Mouse (Mus musculus) fat pad, adult 2 months (tissue): ENCODE measurements around the gene Clnk.
"Not testable (repeated sequence)": the region's sequence is repeated elsewhere in the genome, so short reads cannot be mapped to it uniquely, and the experiment has no call there.

Source experiments
- DNase-seq: peaks from one replicate; pipeline ENCODE4 v3.0.0-alpha.2; 2011; ENCODE audit warnings: low read depth, low spot score; ENCODE audit errors: extremely low read depth

Gene Clnk

DNA sequence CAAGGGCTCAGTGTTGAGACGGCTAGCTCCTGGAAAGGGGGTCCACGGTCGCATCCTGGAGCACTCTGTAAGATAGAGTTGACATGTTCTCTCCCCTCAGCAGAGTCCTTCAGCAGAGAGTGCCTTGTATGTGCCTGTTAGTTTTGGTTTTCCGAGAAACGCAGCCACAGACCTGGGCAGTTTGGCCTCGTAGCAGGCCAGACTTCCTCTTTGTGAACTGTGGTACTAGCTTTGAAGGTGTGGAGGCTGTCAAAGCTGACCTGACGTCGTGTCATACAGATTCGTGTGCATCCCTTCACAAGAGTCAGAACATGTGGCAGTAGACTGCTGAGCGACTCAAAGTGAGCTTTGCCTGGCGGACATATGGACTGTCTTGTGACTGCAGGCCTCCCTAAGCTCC lies at the start of gene Clnk:
Gene Clnk (minus strand): TSS at position 191 of the 400 bp plus-strand sequence.
- DNase-seq, result no peak

DNA sequence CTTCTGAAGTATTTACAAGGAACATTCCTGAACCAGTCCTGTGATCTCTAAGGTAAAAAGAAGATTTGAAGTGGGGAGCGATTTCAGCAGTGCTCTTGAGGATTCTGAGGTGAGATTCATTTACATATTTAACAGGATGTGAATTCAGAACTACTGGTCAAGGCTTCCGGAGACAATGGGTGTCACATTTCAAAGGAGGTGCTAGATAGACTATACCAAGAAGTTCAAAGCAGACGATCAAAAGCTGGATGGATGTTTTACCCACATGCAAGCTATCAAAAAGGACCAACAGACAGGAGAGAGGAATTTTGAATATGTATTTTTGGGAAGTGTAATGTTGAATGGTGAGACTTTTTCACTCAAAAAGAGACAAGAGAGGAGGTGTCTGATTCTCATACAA lies 28.7 kb upstream of the Clnk start:
- no peak for DNase-seq

DNA sequence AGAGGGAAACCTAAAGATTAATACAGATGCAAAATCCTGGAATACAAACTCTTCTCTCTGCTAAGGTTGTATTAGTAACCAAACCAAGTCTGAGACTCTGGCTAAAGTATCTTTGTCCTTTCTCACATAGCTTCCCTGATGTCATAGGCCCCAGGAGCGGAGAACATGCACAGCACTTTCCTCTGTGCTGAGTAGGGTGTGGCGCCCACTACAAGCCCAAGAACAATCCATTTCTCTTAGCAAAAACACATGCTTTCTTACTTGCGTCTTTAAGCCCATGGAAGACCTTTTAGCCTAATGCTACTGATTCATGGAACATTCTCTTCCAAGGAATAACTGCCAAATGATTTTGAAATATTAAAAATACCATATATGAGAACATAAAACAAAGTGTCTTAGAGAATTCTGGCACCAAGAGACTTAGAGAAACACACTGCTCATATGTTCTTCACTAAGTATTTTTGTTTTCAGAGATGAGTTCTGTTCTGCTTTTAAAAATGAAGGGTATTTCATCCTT lies 28.0 kb upstream of the Clnk start:
- no peak for DNase-seq

DNA sequence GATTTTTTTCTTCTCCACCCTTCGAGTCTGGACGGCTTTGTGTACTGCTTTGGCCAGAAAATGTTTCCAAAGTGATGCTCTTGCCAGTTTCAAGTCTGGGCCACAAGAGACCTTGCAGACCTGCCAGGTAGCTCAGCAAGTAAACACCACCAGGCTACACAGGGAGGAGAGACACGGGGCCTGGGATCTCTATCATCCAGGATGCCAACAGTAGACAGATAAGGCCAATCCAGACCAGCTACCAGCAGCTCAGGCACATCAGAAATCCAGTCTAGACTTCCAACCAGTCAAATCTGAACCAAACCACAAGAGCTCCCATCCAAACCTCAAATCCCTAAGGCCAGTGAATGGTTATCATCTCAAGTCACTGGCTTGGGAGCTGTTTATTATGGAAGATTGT lies 26.3 kb upstream of the Clnk start:
- DNase-seq, result no peak

DNA sequence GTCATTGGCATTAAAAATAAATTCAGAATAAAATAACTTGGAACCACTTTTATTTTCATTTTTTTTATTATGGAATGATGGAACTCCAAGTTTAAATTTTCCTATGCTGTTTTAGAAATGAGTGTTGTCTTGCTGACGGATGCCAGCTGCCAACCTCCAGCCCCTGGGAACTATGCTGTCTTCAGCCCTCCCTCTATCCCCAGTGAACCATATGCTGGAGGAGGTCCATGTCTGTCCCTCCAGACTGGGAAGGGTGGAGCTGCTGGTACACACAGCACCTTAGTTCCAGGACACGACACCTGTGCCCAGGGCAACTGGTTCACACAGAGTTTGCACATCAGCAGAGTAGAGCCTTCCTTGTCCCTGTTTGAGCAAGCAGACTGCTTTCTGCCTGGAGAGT lies 22.4 kb upstream of the Clnk start:
- DNase-seq, result no peak

DNA sequence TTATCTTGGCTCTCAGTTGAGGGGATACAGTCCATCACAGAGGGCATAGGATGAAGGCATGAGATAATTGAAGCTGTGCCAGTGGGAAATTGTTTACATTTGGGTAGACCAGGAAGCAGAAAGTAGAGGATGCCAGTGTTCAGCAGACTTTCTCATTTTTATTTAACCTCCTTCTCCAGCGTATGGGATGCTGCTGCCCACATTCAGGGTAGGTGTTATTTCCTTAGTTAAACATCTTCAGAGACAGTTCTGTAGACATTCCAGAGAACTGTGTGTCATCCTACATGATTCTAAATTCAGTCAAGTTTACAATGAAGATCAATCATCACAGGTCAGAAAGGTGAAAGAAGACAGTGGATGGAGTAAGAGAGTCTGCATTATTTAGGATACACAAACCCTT lies 12.0 kb upstream of the Clnk start:
- no peak for DNase-seq

DNA sequence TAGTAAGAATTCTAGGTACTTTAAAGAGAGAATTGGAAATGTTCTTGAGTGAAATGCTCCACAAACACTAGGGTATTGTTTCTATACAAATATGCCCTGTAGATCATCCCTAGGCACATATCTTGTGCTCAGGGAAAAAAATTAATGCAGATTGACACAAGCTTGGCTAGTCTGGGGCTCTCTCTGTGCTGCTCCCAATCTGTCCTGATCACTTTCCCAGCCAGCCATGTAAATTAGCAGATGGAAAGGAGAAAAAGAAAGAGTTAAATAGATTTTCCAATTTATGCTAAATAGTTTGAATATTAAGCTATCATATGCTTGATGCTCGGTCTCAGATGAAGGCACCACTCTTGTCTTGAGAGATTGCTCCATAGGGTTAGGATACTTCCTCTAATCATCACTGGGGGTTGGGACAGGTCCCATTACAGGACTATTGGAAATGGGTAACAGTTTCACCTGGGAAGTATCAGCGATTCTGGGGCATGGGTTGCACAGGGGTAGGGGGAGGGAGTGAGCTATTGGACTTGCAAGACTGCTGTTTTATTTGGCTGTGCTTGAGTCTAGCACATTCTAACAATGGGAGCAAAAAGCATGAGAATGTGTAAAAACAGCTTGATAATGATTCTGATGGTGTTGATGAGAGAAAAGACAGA lies 10.1 kb upstream of the Clnk start:
- no peak for DNase-seq

DNA sequence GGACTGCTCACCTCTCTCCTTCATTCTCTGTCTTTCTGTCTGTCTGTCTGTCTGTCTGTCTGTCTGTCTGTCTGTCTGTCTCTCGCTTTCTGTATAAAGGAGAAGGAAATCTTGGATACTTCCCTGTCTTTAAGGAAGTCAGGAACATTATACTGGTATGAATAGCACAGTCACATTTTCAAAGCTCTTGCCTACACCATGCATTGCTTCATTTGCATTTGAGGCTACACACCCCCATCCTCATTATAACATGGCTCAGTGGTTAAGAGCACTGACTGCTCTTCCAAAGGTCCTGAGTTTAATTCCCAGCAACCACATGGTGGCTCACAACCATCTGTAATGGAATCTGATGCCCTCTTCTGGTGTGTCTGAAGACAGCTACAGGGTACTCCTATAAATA lies 6.0 kb upstream of the Clnk start:
- not testable (repeated sequence) for DNase-seq

DNA sequence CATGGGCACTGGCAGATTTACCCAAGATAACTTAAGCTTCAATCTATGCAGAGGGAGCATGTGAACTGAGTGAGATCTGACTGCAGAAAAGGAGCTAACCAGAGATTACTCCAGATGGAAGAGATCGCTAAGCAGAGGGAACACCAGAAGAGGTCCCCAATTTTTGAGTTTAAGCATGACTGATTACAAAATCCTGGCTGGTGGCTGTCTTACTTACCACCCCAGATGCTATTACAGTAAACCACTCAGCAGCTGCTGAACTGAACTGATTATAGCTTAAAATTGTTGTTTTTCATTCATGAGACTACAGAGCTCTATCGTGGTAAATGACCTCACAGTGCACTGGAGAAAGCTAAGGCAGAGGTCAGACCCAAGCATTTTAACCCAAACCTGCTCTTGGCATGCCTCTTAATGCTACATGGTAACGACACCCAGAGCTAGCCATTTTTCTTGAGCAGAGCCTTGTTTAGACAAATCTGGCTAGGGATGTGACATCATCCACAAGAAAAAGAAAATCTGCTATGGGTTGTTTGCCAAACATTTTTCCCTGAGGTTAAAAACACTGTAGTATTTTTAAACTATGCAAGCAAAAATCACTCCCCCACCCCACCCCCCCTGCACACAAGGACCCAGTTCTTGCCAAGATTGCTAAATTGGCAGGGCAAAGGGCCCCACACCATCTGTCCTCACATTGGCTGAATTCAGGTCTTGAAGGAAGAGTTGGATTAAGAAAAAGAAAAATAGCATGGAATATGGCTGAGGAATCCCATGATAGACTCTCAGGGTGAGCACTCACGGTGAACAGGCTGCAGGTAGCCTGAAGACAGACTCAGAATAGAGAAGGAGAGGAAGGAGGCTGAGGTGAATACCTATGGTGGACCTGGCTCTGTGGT lies 5.4 kb upstream of the Clnk start:
- DNase-seq, result no peak

DNA sequence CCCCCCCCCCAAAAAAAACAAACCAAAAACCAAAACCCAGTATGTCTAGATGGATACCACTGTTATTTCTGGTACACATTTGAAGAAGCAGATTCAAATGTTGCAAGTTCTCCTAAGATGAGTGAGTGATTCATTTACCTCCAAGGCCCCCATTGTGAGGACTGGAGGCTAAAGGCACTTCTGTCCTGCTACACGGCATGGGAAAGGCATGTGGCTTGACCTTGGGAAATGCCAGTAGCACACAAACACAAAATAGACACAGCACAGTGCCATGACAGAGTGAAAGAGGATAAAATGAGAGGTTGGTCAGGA lies 4.8 kb upstream of the Clnk start:
- no peak for DNase-seq

DNA sequence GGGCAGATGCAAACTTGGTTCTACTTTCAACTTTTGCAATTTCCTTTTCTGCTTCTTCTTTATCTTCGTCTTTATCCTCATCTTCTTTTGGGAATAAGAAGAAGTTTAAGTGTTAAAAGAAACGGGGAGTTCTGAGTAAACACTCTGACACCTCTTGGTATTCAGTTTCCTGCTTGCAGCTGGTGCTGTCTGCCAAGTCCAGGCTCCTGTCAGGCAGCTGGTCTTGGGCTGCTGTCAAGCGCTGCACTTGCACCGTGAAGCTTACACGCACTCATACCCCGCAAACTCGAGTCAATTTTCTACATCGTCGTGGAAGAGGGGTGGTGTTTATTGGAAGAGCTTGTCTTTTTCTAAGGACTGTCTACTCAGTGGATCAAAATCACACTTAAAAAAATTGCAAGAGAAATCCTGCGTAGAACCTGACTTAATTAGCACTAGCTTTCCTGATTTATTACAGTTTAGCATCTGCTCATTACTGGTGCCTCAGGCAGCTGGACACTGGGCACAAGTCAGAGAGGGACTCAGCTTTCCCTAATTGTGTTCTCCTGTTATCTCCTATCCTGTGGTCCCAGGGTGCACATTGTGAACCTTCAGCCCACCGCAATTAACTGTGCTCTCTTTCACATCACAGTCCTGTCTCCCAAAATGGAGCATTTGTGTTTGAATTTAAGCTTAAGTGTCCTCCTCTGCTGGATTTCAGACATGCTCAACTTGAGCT lies 3.5 kb upstream of the Clnk start:
- no peak for DNase-seq

DNA sequence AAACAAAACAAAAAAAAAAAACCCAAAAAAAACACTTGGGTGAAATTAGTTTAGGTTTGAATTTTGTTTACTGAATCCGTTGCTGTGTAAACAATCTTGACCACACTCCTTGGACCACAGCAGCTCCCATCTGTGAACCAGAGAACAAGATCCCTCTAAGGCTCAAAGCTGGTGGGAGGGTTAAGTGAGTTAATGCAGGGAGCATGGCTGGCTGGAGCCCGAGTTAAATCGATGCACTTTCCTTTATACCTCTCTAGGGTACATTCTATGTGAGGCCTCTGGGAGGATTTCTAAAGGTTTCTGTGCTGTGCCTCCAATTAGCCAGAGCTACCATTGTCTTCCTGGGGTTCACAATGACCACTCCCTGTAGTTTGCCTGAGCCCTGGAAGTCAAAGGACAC lies 1.2 kb downstream of the Clnk start:
- DNase-seq, result no peak

DNA sequence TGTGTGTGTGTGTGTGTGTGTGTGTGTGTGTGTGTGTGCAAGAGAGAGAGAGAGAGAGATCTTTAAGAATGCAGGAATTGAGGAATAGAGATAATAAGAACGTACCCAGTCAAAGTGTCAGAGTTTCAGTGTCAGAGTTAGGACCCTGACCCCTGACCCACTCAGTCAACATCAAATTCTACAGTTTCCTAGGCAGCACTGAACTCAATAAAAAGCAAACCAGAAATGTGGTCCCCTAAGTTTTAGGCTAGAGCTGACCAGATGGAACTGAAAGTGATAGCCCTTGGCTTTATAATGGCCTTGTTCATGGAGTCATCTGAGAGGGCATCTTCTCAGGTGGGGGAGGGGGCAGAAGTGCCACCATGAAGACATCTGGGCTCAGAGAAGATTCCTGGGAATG lies 1.7 kb downstream of the Clnk start:
- DNase-seq, result no peak

DNA sequence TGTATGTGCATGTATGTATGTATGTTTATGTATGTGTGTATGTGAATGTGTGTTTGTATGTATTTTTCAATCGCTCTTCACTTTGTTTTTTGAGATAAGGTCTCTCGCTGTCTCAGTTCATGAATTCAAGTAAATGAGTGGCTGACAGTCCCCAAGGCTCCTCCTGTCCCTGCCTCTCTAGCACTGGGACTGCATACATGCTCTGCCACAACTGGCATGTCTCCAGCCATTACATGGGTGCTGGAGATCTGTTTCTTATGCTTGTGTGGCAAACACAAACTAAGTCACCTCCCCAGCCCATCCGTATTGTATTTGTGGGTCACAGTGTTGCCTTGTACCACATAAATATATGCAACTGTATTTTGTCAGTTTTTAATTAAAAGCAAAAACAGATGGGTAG lies 3.7 kb downstream of the Clnk start:
- DNase-seq, result no peak

DNA sequence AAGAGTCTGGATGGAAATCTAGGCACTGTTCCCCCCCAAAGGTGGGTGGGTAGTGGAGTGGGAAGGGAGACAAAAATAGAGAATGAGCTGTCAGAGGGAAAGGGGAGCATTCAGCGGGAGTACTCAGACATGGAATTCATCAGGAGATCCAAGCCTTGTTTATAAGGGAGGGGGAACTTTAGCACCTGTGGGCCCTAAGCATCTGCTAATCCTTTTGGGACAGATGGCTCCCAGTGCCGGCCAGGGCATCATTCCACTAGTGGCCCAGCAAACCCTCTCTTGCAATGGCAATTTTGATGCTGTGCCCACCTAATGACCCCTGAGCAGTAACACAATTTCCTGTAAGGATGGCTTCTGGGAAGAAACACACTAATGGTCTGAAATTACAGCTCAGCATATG lies 5.0 kb downstream of the Clnk start:
- DNase-seq, result no peak

DNA sequence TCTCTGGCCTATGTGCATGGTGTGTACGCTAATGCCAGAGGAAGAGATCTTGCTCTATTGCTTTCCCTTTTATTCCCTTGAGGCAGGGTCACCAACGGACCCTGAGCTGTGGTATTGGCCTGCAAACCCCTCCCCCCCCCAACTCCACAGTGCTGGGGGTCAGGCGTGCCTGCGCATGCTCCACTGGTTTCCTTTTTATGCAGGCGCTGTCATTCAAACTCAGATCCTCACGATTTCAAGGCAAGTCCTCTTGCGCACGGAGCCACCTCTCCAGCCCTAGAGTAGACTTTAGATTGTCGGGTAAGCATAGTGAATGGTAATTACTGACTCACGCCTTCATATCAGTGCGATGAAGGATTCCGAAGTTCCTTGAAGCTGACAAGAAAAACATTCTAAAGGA lies 6.1 kb downstream of the Clnk start:
- no peak for DNase-seq

DNA sequence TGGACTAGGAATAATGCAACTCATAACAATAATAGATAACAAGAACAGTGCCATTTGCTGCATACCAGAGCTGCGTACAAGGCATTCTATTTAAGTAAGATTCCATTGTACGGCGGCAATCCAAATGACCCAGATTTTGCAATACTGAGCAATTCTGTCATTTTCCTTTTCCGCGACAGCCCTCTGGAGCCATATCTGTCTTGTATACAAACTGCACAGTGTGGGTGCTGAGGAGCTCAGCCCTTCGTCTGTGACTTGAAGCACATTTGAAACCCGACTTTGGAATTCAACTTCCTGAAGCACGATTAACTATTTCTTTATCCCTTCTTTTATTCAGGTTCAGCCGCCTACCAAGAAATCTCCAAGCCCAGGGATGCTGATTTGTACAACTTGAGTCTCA lies 6.6 kb downstream of the Clnk start:
- no peak for DNase-seq

DNA sequence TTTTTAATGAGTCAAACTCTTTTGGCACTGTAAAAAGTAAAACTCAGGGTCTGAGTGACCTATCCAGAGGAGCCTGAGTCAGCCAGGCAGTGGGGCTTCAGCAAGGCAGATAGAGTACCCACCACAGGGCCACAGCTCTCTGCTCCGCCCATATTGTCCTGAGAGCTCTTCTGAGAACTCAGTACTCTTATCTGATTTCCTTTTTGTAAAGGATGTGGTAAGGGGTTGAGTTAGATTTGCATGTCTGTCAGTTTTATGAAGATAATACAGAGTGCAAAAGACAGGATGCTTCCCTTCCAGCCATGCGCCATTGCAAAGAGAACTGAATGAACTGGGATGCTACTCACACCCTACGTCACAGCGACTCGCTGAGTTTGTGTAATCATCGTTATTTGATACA lies 12.0 kb downstream of the Clnk start:
- DNase-seq, result no peak

DNA sequence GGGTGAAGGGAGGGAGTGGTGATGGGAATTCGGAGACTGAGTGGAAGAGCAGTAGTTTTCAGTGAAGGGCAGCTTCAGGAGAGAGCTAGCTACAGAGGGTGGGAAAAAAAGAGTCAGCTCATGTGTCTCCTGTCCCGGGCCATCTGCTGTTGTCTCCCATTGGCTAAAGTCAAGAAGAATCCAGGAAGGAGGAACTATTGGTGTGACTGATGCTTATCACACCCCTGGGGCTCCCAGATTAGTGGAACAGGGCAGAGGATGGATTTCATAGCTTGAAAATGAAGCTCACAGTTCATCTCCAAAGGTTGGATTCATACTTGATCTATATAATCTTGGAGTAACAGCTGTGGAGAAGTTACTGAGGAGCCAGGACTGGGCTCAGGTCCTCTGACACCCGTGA lies 13.6 kb downstream of the Clnk start:
- DNase-seq, result no peak

DNA sequence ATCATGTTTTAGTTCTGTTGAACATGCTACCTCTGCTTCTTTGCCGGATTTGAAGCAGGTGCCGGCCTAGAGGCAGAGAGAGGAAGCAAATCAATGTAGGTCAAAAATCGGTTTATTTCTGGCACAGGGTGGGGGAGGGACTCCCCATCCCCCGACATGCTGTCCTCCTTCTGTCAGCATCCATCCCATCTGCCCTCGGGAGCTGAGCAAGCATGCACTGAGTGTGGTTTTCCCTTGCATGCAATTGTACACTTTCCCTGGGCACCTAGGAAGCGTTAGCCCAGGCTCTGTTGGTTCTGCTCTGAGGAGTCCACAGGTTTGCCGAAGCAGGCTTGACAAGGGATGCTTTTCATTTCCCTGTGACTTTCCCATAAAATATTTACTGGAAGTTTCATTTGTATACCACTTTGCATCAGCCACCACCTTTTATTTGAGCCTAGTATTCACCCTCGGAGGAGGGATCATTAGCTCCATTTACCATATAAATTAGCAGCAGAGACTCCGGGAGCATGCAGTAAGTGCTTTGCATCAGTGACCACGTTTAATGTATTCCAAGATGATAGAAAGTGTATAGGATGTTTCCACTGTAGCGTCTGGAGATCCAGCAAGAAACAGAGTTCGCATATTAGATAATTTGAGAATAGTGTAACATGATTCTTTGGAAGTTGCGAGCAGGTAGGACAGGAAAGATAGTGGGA lies 14.2 kb downstream of the Clnk start:
- DNase-seq, result no peak

DNA sequence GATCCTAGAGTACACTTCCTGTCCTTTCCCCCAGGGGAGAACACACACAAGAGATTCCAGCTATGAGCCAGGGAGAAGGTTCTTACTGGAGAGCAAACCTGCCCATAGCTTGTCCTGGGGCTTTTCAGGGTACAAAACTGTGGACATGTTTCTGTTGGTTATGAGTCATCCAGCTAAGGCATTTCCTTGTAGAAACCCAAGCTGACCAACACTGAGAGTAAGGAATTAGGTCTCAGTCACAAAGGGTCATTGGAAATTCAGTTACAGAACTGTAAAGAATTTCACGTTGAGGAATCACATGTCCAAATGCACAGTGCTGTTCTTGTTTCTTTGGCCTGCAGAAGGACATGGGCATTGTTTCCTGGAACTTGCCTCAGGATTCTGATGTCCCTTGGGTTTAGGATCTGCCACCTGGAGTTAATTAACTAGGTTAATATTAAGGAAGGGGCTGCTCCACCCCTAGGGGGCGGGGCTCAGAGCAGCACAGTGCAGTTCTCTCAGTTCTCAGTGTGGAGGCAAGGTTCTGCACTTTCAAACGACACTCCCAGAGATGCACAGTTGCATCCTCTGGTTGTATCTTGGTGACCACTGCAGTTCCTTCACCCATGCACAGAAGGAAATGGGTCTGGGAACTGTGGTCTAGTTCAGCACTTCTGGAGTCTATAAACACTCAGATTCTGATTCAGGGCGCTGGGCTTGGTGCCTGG lies 18.4 kb downstream of the Clnk start:
- DNase-seq, result no peak
